Mouse (Mus musculus): ENCODE data around the gene Srpk3.

DNA sequence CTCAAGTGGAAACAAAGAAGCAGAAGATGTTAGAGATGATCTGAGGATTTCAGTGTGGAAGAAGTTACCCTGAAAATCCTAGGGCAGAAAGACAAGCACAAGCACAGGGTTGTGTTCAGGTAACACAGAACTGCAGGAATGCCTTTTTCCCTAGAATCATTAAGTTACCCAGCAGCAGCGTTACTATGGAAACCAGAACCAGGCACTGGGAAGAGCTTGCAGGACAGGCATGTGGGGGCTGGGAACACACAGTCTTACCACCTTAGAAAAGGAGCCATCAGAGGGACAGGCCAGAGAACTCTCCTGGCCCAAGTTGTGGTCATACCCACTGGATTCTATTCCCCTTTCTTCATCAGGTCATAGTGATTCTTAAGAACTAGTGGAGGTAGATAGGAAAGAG lies 31.6 kb downstream of the Srpk3 start:
- TF ChIP-seq CTCF (IDR thresholded peaks at IDR 0.05; ENCODE audit: extremely low read depth, insufficient read depth, low read length) = no peak
- TF ChIP-seq POLR2A (IDR thresholded peaks at IDR 0.05; ENCODE audit: extremely low read depth, insufficient read depth, low read length) = no peak

All from cortical plate, adult 2 months (tissue).